Mouse (Mus musculus): Measurements from ENCODE around the gene Olfr473.
"Not testable (repeated sequence)": the region's sequence is repeated elsewhere in the genome, so short reads cannot be mapped to it uniquely, and the experiment has no call there.

Gene Olfr473

DNA sequence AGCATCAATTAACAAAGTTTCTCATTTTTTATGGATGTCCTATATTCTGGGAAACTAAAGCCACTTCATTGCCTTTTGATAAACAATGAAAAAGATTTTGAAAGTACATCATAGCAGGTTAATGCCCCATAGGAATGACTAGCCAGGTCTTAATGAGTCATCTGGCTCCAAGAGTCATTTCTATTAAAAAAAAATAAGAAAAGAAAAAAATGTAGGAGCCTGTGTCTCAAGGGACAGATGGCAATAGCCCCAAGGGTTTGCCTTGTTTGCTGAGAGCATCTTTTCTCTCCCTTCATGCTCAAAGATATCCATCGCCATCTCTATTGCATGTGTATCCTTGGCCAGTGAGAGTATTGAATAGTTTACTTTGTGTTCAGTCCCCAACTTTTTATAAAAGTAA, at the start of gene Olfr473:
Gene Olfr473, plus strand, starts transcription at position 301 of the 400 bp plus-strand sequence.
- DNase-seq: no peak

DNA sequence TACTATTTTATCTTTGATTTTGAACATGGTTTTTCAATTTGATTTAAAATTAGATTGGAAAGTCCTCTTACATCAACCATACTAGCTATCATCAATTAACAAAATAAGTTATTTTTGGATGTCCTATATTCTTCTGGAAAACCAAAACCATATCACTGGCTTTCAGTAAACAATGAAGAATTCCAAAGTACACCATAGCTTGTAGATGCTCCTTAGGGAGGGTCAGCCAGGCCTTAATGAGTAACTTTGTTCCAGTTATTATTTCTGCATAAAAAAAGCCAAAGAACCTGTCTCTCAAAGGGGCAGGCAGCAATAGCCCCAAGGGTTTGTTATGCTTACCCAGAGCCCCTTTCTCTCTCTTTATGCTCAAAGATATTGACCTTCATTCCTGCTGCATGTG, 32.6 kb upstream of the Olfr473 start, which contains the start of gene Olfr472:
Gene Olfr472, plus strand, starts transcription at position 301 of the 400 bp plus-strand sequence.
- no peak for DNase-seq

DNA sequence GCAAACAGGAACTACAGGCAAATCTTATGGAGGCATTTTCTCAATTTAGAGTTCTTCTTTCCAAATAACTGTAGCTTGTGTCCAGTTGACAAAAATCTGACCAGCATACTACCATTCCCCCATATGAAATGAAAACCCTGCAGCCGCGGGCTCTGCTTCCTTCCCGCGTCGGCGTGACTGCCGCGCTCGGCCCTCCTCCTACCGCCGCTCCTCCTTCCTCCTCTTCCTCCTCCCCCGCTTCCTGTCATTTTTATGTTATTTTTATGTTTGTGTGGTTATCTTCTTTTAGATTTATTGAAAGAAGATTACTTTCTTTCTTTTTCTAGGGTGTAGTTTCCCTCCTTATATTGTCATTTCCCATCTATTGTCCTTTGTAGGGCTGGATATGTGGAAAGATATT, 22.3 kb downstream of the Olfr473 start:
- not testable (repeated sequence) for DNase-seq

DNA sequence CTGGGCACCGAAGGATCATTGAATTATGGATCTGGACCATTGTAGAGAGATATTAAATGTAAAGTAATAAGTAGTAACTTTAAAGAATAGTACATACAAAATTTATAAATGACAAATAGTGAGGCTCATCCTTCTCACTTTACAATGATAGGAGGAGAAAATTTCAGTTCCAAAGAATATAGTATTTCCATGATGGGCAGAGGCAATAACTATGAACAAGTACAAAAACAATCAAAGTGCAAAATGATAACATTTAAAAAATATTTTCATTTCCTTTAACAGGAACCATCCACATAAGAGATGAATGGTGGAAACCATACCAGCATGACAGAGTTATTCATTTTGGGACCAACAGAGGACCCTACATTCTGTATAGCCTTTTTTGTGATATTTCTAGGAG, 24.1 kb downstream of the Olfr473 start, which contains the start of gene Olfr474:
Gene Olfr474, plus strand, starts transcription at position 301 of the 400 bp plus-strand sequence.
- no peak for DNase-seq

DNA sequence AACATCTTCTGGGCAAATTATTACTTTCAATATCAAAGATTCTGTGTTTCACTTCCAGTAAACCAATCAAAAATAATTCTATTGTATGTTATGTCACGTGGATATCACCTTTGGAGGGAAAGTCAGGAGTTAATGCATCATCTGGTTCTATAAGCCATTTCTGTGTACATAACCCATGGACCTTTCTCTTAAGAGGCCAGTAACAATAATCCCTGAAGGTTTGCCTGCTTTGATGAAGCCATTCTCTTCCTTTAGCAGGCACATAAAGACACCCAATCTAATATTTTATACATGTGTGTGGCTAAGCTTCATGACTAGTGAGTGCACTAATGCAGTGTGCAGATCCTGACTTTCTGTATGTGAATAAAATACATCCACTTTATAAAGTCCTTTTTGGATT, 34.3 kb downstream of the Olfr473 start, which contains the start of gene Olfr476:
Gene Olfr476, plus strand, starts transcription at position 301 of the 400 bp plus-strand sequence.
- DNase-seq: no peak

Measured in kidney, postnatal 10 days (tissue).